Mouse (Mus musculus) lung, adult 18-20 months (tissue): ENCODE measurements around the gene Flnc.

Experiments
- DNase-seq, 2 experiments: peaks; one replicate each; pipeline ENCODE4 v3.0.0; 2022; ENCODE audit warnings: mixed read lengths in 2 of 2

Flnc gene

GRCm38 (mm10) chr6:29485951-29486350 lies 52.9 kb downstream of the Flnc start:
- no peak for DNase-seq

GRCm38 (mm10) chr6:29494101-29494500 lies 61.0 kb downstream of the Flnc start:
- no peak for DNase-seq

GRCm38 (mm10) chr6:29496270-29496669 lies 63.2 kb downstream of the Flnc start:
- no peak for DNase-seq

- no peak for DNase-seq
Measured at GRCm38 (mm10) chr6:29497791-29498190, 64.7 kb downstream of the Flnc start.

GRCm38 (mm10) chr6:29500177-29500576 lies 67.1 kb downstream of the Flnc start:
- no peak for DNase-seq

GRCm38 (mm10) chr6:29500810-29501209 lies 67.8 kb downstream of the Flnc start:
- DNase-seq: no peak

- DNase-seq: no peak
Measured at GRCm38 (mm10) chr6:29501599-29501998, 68.5 kb downstream of the Flnc start.

- DNase-seq: no peak
Measured at GRCm38 (mm10) chr6:29505493-29505892, 72.4 kb downstream of the Flnc start.

- DNase-seq: no peak
Measured at GRCm38 (mm10) chr6:29506834-29507233, 73.8 kb downstream of the Flnc start.

- no peak for DNase-seq
Measured at GRCm38 (mm10) chr6:29507447-29508309, 74.6 kb downstream of the Flnc start, which contains the start of gene Kcp. Gene Kcp, minus strand, starts transcription at chr6:29507952.

- no peak for DNase-seq
Measured at GRCm38 (mm10) chr6:29509086-29509485, 76.0 kb downstream of the Flnc start.
